Mouse (Mus musculus) neural tube, embryonic 13.5 days (tissue): ENCODE results near the gene Ubxn10. TPM values are rescaled to one million over a fixed set of nuclear protein-coding genes. Genes with fewer than 3 reads are reported as not detected.

Source experiments
- ATAC-seq: fragments of 200-750 bp; cut with Nextera tagmentation; 2 replicates; pipeline ENCODE4 v1.8.0; 2017; ENCODE audit warnings: low read depth, mild to moderate bottlenecking, moderate TSS enrichment, moderate library complexity
- H3K27ac ChIP-seq: fragments of 300-500 bp; sonication (generic); replicated peaks from 2 replicates; pipeline ENCODE4 v1.5.1; 2015; ENCODE audit warnings: moderate library complexity, mild to moderate bottlenecking, inconsistent platforms
- H3K27me3 ChIP-seq: fragments of 300-500 bp; sonication (generic); 2 replicates; pipeline ENCODE4 v1.6.1; 2015; ENCODE audit warnings: mild to moderate bottlenecking, inconsistent platforms
- H3K36me3 ChIP-seq: fragments of 300-500 bp; sonication (generic); 2 replicates; pipeline ENCODE4 v1.6.1; 2015; ENCODE audit warnings: mild to moderate bottlenecking, inconsistent platforms
- H3K4me1 ChIP-seq: fragments of 300-500 bp; sonication (generic); replicated peaks from 2 replicates; pipeline ENCODE4 v1.6.1; 2015; ENCODE audit warnings: inconsistent platforms
- H3K4me2 ChIP-seq: fragments of 300-500 bp; sonication (generic); 2 replicates; pipeline ENCODE4 v1.6.1; 2015; ENCODE audit warnings: inconsistent platforms, mild to moderate bottlenecking, moderate library complexity
- H3K4me3 ChIP-seq: fragments of 300-500 bp; sonication (generic); 2 replicates; pipeline ENCODE4 v1.5.1; 2015; ENCODE audit warnings: mild to moderate bottlenecking, inconsistent platforms
- H3K9ac ChIP-seq: fragments of 300-500 bp; sonication (generic); 2 replicates; pipeline ENCODE4 v1.6.1; 2015; ENCODE audit warnings: moderate library complexity, mild to moderate bottlenecking, inconsistent platforms
- H3K9me3 ChIP-seq: fragments of 300-500 bp; sonication (generic); 2 replicates; pipeline ENCODE4 v1.6.1; 2016; ENCODE audit warnings: inconsistent platforms
- WGBS: fragments of 180-500 bp; shearing (Covaris S2); methylation state at CpG from one replicate; pipeline ENCODE4 v1.1.7; 2015; 5-methylcytosine and 5-hydroxymethylcytosine counted together
- polyA plus RNA-seq: library from polyadenylated mRNA; unstranded; fragments of >200 nt; fragmentation: Nextera tagmentation; extraction: Ambion mirVana; gene quantifications from 2 replicates; pipeline ENCODE4 v1.2.1, GENCODE M21; 2015

Gene Ubxn10
- polyA plus RNA-seq, 1 experiment from 2014 or later, result 1.9 TPM

DNA sequence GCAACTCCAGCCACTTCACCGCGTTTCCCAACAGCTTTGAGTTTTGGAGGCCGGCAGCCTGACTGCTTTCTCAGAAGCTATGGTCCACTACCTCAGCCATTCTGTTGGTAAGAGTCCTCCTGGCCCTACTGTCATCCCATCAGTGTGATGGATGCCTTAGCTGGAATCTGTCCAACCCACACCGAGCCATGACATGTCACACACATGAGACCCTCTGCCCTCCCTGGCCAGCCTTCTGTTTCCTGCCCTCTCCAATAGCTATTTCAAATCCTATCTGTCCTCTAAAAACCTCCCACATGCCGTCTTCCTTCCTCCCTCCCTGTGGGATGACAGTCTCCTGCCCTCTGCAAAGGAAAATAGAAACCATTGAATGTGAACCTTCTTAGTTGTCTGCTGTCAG lies 11.2 kb downstream of the Ubxn10 start:
- 78% methylated on average over 5 of the region's 5 CpGs for WGBS

DNA sequence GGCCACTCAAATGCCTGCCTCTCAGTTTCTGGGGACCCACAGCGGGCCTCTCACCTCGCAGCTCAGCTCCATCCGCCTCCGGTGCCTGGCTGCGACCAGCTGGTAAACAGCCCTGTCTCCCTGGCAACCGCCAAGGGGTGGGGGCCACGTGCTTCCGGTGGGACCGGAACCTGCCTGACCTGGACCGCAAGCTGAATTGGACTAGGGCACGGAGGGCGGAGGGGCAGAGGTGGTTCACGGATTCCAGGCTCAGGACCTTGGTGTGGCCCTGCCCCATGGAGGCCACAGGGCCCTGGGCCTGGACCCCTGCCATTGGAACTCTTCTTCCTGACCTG lies 11.9 kb downstream of the Ubxn10 start:
- Histone ChIP-seq H3K27ac (no peak overlapping the region), H3K36me3 (no peaks in the 10 kb centered on the region), H3K9me3 (no peaks in the 10 kb centered on the region), H3K4me2 (peak overlapping the region; percentile 63), H3K9ac (peak overlapping the region; percentile 59), H3K4me1 (peaks cover 31% of the 10 kb centered on the region), H3K4me3 (peak overlapping the region; percentile 30), H3K27me3 (no peaks in the 10 kb centered on the region; the same call in 1 of the 2 replicates)
- 5% methylated on average over 13 of the region's 13 CpGs for WGBS
- peak; percentile 77 for ATAC-seq

More for the DNA sequence above, 11.2 kb downstream of the Ubxn10 start:
- Histone ChIP-seq H3K9me3 (no peaks in the 10 kb centered on the region), H3K4me2 (no peak overlapping the region), H3K4me1 (peaks cover 31% of the 10 kb centered on the region), H3K9ac (no peak overlapping the region), H3K27me3 (no peaks in the 10 kb centered on the region; the same call in 1 of the 2 replicates), H3K27ac (no peak overlapping the region), H3K36me3 (no peaks in the 10 kb centered on the region), H3K4me3 (no peak overlapping the region)
- ATAC-seq, result no peak

DNA sequence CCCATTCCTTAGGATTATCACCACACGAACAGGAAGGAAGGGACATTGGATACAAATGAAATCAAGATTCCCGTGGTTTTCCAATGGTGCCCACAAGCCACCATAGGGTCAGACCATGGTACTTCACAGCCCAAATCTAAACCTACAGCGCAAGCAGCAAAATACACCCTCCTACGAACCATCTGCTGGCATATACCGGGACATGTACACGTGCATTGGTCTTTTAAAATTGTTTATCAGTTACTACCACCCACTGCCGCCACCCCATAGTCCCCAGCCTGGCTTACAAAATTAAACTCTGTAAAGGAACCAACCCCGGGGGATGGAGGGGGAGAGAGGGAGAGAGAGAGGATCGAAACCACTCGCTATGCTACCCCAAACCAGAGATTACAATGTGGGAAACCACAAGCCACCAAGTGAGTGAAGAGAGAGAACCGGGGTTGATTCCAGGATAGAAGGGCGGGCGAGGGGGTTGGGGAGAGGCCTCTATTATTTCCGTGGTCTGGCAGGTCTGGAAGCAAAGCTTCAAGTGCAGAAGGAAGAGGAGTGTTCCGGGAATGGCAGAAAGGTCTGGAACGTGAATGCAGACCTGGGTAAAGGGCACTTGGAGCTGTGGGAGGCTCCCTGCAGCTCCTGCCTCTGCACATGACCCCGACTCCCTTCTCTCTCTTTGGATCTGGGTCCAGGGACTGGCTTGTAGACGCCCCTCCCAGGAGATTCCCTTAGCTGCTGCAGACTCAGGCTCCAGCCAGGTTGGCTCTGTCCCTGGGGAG lies 12.4 kb downstream of the Ubxn10 start, which contains the start of gene Pla2g2c:
TSS of gene Pla2g2c (plus strand) at position 439 of the 773 bp plus-strand sequence.
- 0 out of 2 replicates have a peak, but pooled peaks have one; percentile 9 for ATAC-seq
- H3K36me3 ChIP-seq, result no peaks in the 10 kb centered on the region
- peak within 1 kb of the TSS; percentile 59 for H3K9ac ChIP-seq
- no peaks in the 10 kb centered on the region; the same call in 1 of the 2 replicates for H3K27me3 ChIP-seq
- H3K4me2 ChIP-seq, result peak within 1 kb of the TSS; percentile 63
- H3K4me3 ChIP-seq, result peak within 1 kb of the TSS; percentile 30
- H3K9me3 ChIP-seq, result no peaks in the 10 kb centered on the region
- peak within 1 kb of the TSS; percentile 64 for H3K27ac ChIP-seq
- WGBS, result 55% methylated on average over 18 of the region's 18 CpGs
- peaks cover 29% of the 10 kb centered on the region for H3K4me1 ChIP-seq

DNA sequence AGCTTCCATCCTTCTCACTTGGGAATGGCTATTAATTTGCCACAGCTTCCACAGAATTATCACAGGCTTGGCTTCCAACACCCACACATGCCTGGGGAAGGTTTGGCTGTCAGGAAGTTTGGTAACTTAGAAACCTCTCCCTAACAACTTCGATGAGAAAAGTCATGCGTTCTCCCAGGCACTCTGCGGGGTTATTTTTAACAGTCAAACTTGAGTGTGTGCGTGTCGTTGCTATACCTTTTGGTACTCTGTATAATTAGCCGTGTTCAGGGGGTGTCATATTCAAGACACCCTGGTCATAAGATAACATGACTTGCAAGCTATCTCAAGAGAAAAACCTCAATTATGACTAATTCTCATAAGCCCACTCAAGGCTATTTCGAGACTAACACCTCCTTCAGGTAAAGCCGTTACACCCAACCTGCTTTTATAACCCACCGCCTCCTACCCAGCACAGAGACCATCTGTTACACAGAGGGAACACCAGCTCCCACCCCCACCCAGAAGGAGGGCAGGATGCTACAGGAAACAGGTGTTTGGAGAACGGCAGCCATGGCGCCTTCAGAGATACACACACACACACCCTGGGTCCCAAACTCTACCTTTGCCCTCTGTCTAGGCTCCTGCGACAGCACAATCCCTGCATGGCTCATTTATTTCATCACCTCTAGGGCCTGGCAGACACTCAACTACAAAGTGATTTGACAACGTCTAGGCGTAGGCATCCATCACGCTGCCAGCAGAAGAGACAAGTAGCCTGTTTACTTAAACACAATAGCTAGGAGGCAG lies 13.3 kb downstream of the Ubxn10 start:
- no peaks in the 10 kb centered on the region; the same call in 1 of the 2 replicates for H3K27me3 ChIP-seq
- H3K9me3 ChIP-seq, result no peaks in the 10 kb centered on the region
- H3K4me3 ChIP-seq, result no peak overlapping the region
- no peak overlapping the region for H3K9ac ChIP-seq
- H3K36me3 ChIP-seq, result no peaks in the 10 kb centered on the region
- H3K4me2 ChIP-seq, result no peak overlapping the region
- ATAC-seq, result no peak
- 66% methylated on average over 15 of the region's 15 CpGs for WGBS
- H3K4me1 ChIP-seq, result peaks cover 24% of the 10 kb centered on the region
- no peak overlapping the region for H3K27ac ChIP-seq

DNA sequence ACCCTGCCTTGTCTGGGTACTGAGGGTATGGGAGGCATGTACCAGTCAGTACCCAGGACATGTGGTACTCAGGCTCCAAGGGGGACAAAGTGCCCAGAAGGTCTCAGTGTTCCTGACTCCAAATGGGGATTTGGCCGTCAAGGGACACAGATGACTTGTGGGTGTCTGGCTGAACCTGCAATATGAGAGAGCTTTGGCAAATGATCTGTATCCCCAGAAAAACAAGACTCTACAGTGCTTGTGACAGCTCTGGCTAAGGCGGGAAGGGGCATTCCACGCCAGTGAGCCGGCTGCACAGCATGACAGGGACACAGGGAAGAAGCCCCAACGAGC lies 17.7 kb downstream of the Ubxn10 start:
- no peak for ATAC-seq
- Histone ChIP-seq H3K36me3 (no peaks in the 10 kb centered on the region), H3K4me2 (no peak overlapping the region), H3K27ac (no peak overlapping the region), H3K9me3 (no peaks in the 10 kb centered on the region), H3K27me3 (no peaks in the 10 kb centered on the region; the same call in 1 of the 2 replicates), H3K9ac (no peak overlapping the region), H3K4me1 (peaks cover 6% of the 10 kb centered on the region), H3K4me3 (no peak overlapping the region)
- 85% methylated on average over 5 of the region's 5 CpGs for WGBS

DNA sequence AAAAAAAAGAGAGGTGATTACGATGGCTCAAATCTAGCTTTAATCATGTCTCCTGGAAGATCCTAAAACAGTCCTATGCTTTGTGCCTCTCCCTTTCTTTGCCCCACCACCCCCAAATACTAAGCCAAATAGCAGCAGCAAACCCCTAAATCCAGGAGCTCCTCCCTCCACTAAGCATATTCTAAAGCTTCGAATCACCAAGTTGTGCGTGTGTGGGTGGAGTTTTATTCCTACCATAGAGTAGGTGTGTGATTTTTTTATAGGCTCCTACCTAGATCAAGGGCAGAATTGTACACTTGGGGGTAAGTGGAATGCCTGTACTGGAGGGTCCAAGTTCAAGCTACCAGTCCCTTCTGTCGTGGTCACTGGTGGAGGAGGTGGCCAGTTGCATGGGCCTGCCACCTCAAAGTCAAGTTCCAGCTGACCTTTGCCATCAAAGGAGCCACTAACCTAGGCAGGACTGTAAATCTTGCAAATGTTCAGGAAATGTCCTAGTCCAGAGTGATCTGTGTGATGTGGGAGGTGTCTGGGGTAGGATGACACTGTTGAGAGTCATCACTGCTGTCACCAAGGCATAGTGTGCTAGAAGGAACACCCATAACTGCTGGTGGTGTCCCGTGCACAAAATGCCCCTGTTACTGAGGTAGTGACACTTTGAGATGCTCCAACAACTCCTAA lies 18.2 kb downstream of the Ubxn10 start:
- no peak overlapping the region for H3K27ac ChIP-seq
- peaks cover under 1% of the 10 kb centered on the region; the same call in 1 of the 2 replicates for H3K4me1 ChIP-seq
- no peaks in the 10 kb centered on the region; the same call in 1 of the 2 replicates for H3K27me3 ChIP-seq
- H3K36me3 ChIP-seq, result no peaks in the 10 kb centered on the region
- H3K9ac ChIP-seq, result no peak overlapping the region
- 76% methylated on average over 5 of the region's 5 CpGs for WGBS
- H3K4me3 ChIP-seq, result no peak overlapping the region
- no peak for ATAC-seq
- no peaks in the 10 kb centered on the region for H3K9me3 ChIP-seq
- no peak overlapping the region for H3K4me2 ChIP-seq

DNA sequence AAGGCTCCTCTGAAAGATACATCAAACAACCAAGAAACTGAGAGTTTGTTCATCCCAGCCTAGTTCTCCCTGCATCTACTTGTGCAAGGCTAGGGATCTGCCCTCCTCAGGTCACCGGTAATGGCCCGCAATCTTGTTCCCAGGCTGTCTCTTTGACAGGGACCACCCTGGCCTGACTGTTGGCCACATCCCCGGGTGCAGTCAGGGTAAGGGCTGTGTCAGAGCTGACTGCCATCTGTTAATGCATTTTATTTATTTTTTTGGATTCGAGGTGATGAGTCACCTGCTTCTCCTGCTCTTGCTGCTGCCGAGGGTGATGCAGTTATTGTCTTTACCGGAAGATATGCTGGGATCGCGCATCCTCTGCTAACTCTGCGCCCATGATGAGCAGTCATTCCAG lies 20.3 kb downstream of the Ubxn10 start:
- no peak overlapping the region for H3K9ac ChIP-seq
- H3K9me3 ChIP-seq, result no peaks in the 10 kb centered on the region
- no peak overlapping the region for H3K4me2 ChIP-seq
- H3K4me3 ChIP-seq, result no peak overlapping the region
- H3K27ac ChIP-seq, result no peak overlapping the region
- no peaks in the 10 kb centered on the region; the same call in 1 of the 2 replicates for H3K27me3 ChIP-seq
- WGBS, result 91% methylated on average over 9 of the region's 9 CpGs
- H3K4me1 ChIP-seq, result no peaks in the 10 kb centered on the region
- ATAC-seq, result no peak
- H3K36me3 ChIP-seq, result no peaks in the 10 kb centered on the region

DNA sequence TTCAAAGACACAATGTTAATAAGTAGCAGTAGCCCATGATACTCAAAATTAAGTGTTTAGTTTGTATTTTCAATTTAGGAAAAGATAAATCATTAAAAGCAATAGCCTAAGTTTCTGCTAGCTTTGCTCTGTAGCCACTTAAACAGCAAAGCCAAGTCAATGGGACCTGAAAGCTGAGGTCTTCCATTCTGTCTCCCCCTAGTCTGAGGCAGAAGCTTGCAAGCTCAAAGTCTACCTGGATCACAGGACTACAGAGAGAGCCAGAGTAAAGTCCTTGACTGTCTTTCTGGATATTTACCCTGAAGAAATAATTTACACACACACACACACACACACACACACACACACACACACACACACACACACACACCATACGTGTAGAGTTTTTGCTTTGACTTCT lies 22.8 kb downstream of the Ubxn10 start:
- WGBS, result 82% methylated on average over 1 of the region's 1 CpGs
- H3K4me1 ChIP-seq, result peaks cover 15% of the 10 kb centered on the region
- H3K36me3 ChIP-seq, result no peaks in the 10 kb centered on the region
- no peaks in the 10 kb centered on the region for H3K27me3 ChIP-seq
- no peak overlapping the region for H3K27ac ChIP-seq
- no peak overlapping the region for H3K9ac ChIP-seq
- H3K4me2 ChIP-seq, result no peak overlapping the region
- H3K4me3 ChIP-seq, result no peak overlapping the region
- no peak for ATAC-seq
- no peaks in the 10 kb centered on the region for H3K9me3 ChIP-seq

DNA sequence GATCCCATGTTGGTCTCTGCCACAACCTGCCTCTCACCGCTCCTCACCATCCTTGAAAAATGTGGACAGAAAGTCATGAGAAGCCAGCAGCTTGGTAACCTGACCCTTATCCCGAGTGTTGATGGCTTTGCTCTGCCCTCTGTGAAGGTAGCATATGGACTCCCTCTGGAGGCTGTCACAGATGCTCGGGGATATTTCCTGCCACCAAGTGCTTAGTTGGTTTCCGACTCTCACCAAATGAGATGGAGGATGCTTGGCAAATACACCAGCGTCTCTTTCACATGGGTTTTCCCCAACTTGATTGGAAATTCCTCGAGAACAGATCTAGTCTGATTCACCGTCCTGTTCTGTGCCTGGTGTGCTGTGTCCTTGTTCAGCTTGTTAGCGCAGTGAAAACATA lies 24.3 kb downstream of the Ubxn10 start:
- Histone ChIP-seq H3K4me3 (no peak overlapping the region), H3K27ac (no peak overlapping the region), H3K4me2 (no peak overlapping the region), H3K4me1 (peaks cover 15% of the 10 kb centered on the region), H3K27me3 (no peaks in the 10 kb centered on the region), H3K36me3 (no peaks in the 10 kb centered on the region), H3K9me3 (no peaks in the 10 kb centered on the region), H3K9ac (no peak overlapping the region)
- WGBS, result 81% methylated on average over 8 of the region's 8 CpGs
- no peak for ATAC-seq

DNA sequence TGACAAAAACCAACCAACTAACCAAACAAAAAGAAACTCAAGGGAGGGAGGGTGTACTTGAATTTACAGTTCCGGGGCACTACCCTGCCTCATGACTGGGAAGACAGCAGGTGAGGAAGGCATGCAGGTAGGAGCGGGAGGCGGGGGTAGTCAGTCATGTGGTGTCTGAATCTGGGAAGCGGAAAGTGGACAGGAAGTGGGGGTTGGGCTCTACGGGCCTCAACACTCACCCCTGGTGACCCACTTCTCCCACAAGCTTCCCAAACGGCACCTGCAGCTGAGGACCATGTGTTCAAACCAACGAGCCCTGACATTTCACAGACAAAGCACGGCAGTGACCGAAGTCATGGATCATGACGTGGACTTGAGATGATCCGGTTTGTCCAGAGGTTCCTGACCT lies 24.9 kb downstream of the Ubxn10 start:
- H3K27me3 ChIP-seq, result no peaks in the 10 kb centered on the region
- ATAC-seq, result no peak
- H3K36me3 ChIP-seq, result no peaks in the 10 kb centered on the region
- H3K9ac ChIP-seq, result no peak overlapping the region
- 87% methylated on average over 11 of the region's 11 CpGs for WGBS
- H3K4me2 ChIP-seq, result no peak overlapping the region
- peaks cover 15% of the 10 kb centered on the region for H3K4me1 ChIP-seq
- H3K9me3 ChIP-seq, result no peaks in the 10 kb centered on the region
- H3K4me3 ChIP-seq, result no peak overlapping the region
- no peak overlapping the region for H3K27ac ChIP-seq

DNA sequence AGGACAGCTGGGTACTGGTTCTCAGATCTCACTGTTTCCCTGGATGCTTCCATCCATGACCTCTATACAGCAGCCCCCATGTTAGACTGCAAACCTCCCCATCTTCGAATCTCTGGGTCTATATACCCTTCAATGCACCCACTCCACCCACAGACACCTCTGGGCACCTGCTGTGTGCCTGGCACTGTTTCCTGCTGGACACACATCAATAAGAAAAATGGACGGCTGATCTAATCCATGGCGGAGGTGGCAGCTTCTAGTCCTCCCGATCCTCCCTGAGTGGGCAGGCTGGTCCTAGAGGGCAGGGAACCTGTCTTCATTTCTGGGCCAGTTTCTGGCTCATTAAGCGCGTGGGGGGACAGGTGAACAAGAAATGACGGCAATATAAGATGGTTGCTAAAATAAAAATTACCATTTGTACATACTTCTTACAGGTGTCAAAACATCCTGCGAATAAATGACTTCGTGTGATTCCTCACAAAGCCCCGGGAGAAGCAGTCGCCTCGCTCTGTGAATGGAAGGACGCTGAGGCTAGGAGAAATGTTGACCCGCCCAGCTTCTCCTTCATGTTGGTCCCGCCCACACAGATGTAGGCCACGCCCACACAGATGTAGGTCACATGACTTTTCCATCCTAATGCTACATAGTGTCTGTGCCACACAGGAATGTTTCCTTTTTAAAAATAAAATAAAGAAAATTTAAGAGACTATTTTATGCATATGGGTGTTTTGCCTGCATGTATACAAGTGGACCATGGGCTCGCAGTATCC lies 25.7 kb downstream of the Ubxn10 start:
- ATAC-seq, result no peak
- H3K27ac ChIP-seq, result peak overlapping the region; percentile 72
- no peaks in the 10 kb centered on the region for H3K27me3 ChIP-seq

More for the DNA sequence above, 25.7 kb downstream of the Ubxn10 start:
- no peak overlapping the region for H3K4me2 ChIP-seq
- H3K4me1 ChIP-seq, result peaks cover 15% of the 10 kb centered on the region
- H3K4me3 ChIP-seq, result no peak overlapping the region
- no peaks in the 10 kb centered on the region for H3K9me3 ChIP-seq
- no peak overlapping the region for H3K9ac ChIP-seq
- no peaks in the 10 kb centered on the region for H3K36me3 ChIP-seq
- 66% methylated on average over 17 of the region's 17 CpGs for WGBS
